Mouse (Mus musculus) intestine, postnatal 0 days (tissue): ENCODE measurements around the gene Cdc14a. TPM values are rescaled to one million over a fixed set of nuclear protein-coding genes. Genes with fewer than 3 reads are reported as not detected.

Experiments
- ATAC-seq: fragments of 200-750 bp; cut with Nextera tagmentation; 2 replicates; pipeline ENCODE4 v1.8.0; 2017; ENCODE audit warnings: mild to moderate bottlenecking, moderate TSS enrichment, moderate library complexity
- H3K27ac ChIP-seq: fragments of 300-500 bp; sonication (generic); 2 replicates; pipeline ENCODE4 v1.5.1; 2014; ENCODE audit warnings: mild to moderate bottlenecking, low read depth, low read length, moderate library complexity
- H3K27me3 ChIP-seq: fragments of 300-500 bp; sonication (generic); replicated peaks from 2 replicates; pipeline ENCODE4 v1.6.1; 2014; ENCODE audit warnings: low read length, mixed read lengths; ENCODE audit not compliant: control insufficient read depth, insufficient read depth
- H3K36me3 ChIP-seq: fragments of 300-500 bp; sonication (generic); 2 replicates; pipeline ENCODE4 v1.6.1; 2014; ENCODE audit warnings: mild to moderate bottlenecking, moderate library complexity; ENCODE audit not compliant: control insufficient read depth, insufficient read depth
- H3K4me1 ChIP-seq: fragments of 300-500 bp; sonication (generic); replicated peaks from 2 replicates; pipeline ENCODE4 v1.6.1; 2014; ENCODE audit warnings: antibody characterized with exemption, low read length, mixed read lengths; ENCODE audit not compliant: control insufficient read depth, insufficient read depth
- H3K4me2 ChIP-seq: fragments of 300-500 bp; sonication (generic); replicated peaks from 2 replicates; pipeline ENCODE4 v1.6.1; 2014; ENCODE audit warnings: low read depth, mild to moderate bottlenecking, moderate library complexity
- H3K4me3 ChIP-seq: fragments of 300-500 bp; sonication (generic); 2 replicates; pipeline ENCODE4 v1.5.1; 2014; ENCODE audit warnings: low read depth, low read length
- H3K9ac ChIP-seq: fragments of 300-500 bp; sonication (generic); 2 replicates; pipeline ENCODE4 v1.6.1; 2014; ENCODE audit warnings: mild to moderate bottlenecking, low read depth, low read length
- H3K9me3 ChIP-seq: fragments of 300-500 bp; sonication (generic); 2 replicates; pipeline ENCODE4 v1.6.1; 2016; ENCODE audit warnings: mixed run types; ENCODE audit not compliant: control insufficient read depth
- CTCF ChIP-seq: sonication (generic); IDR thresholded peaks from 2 replicates; pipeline ENCODE4 v1.5.1; 2016; ENCODE audit warnings: low read depth, mild to moderate bottlenecking, control low read depth, antibody characterized with exemption, moderate library complexity
- WGBS: fragments of 180-500 bp; shearing (Covaris S2); extraction: QIAGEN DNeasy Blood & Tissue Kit; methylation state at CpG from one replicate; pipeline ENCODE4 v1.1.7; 2014; 5-methylcytosine and 5-hydroxymethylcytosine counted together
- polyA plus RNA-seq: library from polyadenylated mRNA; unstranded; fragments of >200 nt; fragmentation: Nextera tagmentation; extraction: Ambion mirVana; gene quantifications from 2 replicates; pipeline ENCODE4 v1.2.1, GENCODE M21; 2015

Cdc14a gene
- polyA plus RNA-seq, 1 experiment from 2014 or later, result 6.6 TPM

GRCm38 (mm10) chr3:116226915-116227314 lies 196.9 kb downstream of the Cdc14a start:
- H3K4me1 ChIP-seq, result no peaks in the 10 kb centered on the region
- 86% methylated on average over 6 of the region's 6 CpGs for WGBS
- H3K27ac ChIP-seq, result no peak overlapping the region
- no peaks in the 10 kb centered on the region for H3K36me3 ChIP-seq
- no peak overlapping the region for H3K9ac ChIP-seq
- no peak overlapping the region for H3K4me2 ChIP-seq
- no peaks in the 10 kb centered on the region for H3K27me3 ChIP-seq
- no peak overlapping the region for H3K4me3 ChIP-seq
- no peak for TF ChIP-seq CTCF
- ATAC-seq, result no peak
- no peaks in the 10 kb centered on the region for H3K9me3 ChIP-seq

Other genes starting within 250 kb of the Cdc14a start
- 0.48 and 1.0 TPM in 2 replicates for gene Gpr88, start 170.5 kb downstream of the Cdc14a start, polyA plus RNA-seq
- gene Rtca, start 84.2 kb upstream of the Cdc14a start, polyA plus RNA-seq, result 54.4 and 61.5 TPM in 2 replicates
- 4.4 and 5.2 TPM in 2 replicates for gene Dbt, start 89.0 kb upstream of the Cdc14a start, polyA plus RNA-seq
- 5.2 and 5.4 TPM in 2 replicates for gene Lrrc39, start 138.9 kb upstream of the Cdc14a start, polyA plus RNA-seq
- 4.1 TPM in 2 replicates for gene Sass6, start 170.9 kb upstream of the Cdc14a start, polyA plus RNA-seq
- 8.2 and 11.0 TPM in 2 replicates for gene Trmt13, start 190.6 kb upstream of the Cdc14a start, polyA plus RNA-seq
- gene Mfsd14a, start 238.6 kb upstream of the Cdc14a start, polyA plus RNA-seq, result 39.4 and 40.0 TPM in 2 replicates